Mouse (Mus musculus) sigmoid colon, adult 10 weeks (tissue): Measurements from ENCODE around the gene Olfr1098. TPM values are rescaled to one million over a fixed set of nuclear protein-coding genes. Genes with fewer than 3 reads are reported as not detected.

ENCODE experiments used
- polyA plus RNA-seq: library from polyadenylated mRNA; stranded (reverse); fragments of 350-450 nt; fragmentation: Illumina TruSeq; extraction: RNeasy Lipid Tissue Mini Kit (QIAGEN cat#74804); gene quantifications from one replicate; pipeline ENCODE4 v1.2.3, GENCODE M21; 2014; ENCODE audit warnings: low read depth, low replicate concordance

Gene Olfr1098
- not detected for polyA plus RNA-seq

GRCm38 (mm10) chr2:86924445-86924844 is at the start of gene Olfr1098:
TSS of gene Olfr1098 (minus strand) at chr2:86924545.

GRCm38 (mm10) chr2:86960593-86960992 is 36.2 kb upstream of the Olfr1098 start, which contains the start of gene Olfr1099:
TSS of gene Olfr1099 (minus strand) at chr2:86960693.

GRCm38 (mm10) chr2:86892116-86892515 is 32.2 kb downstream of the Olfr1098 start, which contains the start of gene Olfr1097:
TSS of gene Olfr1097 (minus strand) at chr2:86892216.

GRCm38 (mm10) chr2:86874702-86875101 is 49.6 kb downstream of the Olfr1098 start, which contains the start of gene Gm13723:
TSS of gene Gm13723 (minus strand) at chr2:86874802.

Other genes with a start within 250 kb of the Olfr1098 start
- gene Olfr1086, start 244.5 kb downstream of the Olfr1098 start, polyA plus RNA-seq: not detected
- not detected for gene Olfr1087, start 226.2 kb downstream of the Olfr1098 start, polyA plus RNA-seq
- gene Olfr1089, start 190.8 kb downstream of the Olfr1098 start, polyA plus RNA-seq: not detected
- not detected for gene Olfr1090, start 165.6 kb downstream of the Olfr1098 start, polyA plus RNA-seq
- gene Olfr1093, start 142.1 kb downstream of the Olfr1098 start, polyA plus RNA-seq: not detected
- gene Olfr141, start 114.5 kb downstream of the Olfr1098 start, polyA plus RNA-seq: not detected
- gene Olfr1094, start 99.9 kb downstream of the Olfr1098 start, polyA plus RNA-seq: not detected
- not detected for gene Olfr1095, start 72.8 kb downstream of the Olfr1098 start, polyA plus RNA-seq
- gene Gm13723, start 49.7 kb downstream of the Olfr1098 start, polyA plus RNA-seq: not detected
- not detected for gene Olfr1097, start 32.3 kb downstream of the Olfr1098 start, polyA plus RNA-seq
- gene Olfr1099, start 36.1 kb upstream of the Olfr1098 start, polyA plus RNA-seq: not detected
- not detected for gene Olfr1100, start 55.4 kb upstream of the Olfr1098 start, polyA plus RNA-seq
- not detected for gene Olfr1101, start 66.7 kb upstream of the Olfr1098 start, polyA plus RNA-seq
- not detected for gene Olfr1102, start 73.9 kb upstream of the Olfr1098 start, polyA plus RNA-seq
- not detected for gene Olfr1104, start 102.5 kb upstream of the Olfr1098 start, polyA plus RNA-seq
- not detected for gene Olfr1105, start 112.0 kb upstream of the Olfr1098 start, polyA plus RNA-seq
- not detected for gene Olfr1106, start 127.7 kb upstream of the Olfr1098 start, polyA plus RNA-seq
- not detected for gene Olfr1107, start 151.3 kb upstream of the Olfr1098 start, polyA plus RNA-seq
- not detected for gene Olfr1109, start 171.5 kb upstream of the Olfr1098 start, polyA plus RNA-seq
- not detected for gene Olfr259, start 190.0 kb upstream of the Olfr1098 start, polyA plus RNA-seq
- not detected for gene Olfr1110, start 215.8 kb upstream of the Olfr1098 start, polyA plus RNA-seq
- gene Olfr1111, start 228.1 kb upstream of the Olfr1098 start, polyA plus RNA-seq: not detected